Mouse (Mus musculus) testis, adult 2 months (tissue): Measurements from ENCODE around the gene Slc5a10.

Source experiments
- CTCF ChIP-seq: fragments of 200-500 bp; IDR thresholded peaks from 2 replicates; pipeline ENCODE4 v1.5.1; 2012; ENCODE audit warnings: low read depth, mild to moderate bottlenecking, inconsistent platforms, low read length, moderate library complexity; ENCODE audit not compliant: control insufficient read depth, insufficient read depth, insufficient replicate concordance
- POLR2A ChIP-seq: fragments of 200-500 bp; IDR thresholded peaks from 2 replicates; pipeline ENCODE4 v1.6.1; 2012; ENCODE audit warnings: low read depth, mild to moderate bottlenecking, inconsistent platforms, low read length, moderate library complexity; ENCODE audit not compliant: control insufficient read depth

DNA sequence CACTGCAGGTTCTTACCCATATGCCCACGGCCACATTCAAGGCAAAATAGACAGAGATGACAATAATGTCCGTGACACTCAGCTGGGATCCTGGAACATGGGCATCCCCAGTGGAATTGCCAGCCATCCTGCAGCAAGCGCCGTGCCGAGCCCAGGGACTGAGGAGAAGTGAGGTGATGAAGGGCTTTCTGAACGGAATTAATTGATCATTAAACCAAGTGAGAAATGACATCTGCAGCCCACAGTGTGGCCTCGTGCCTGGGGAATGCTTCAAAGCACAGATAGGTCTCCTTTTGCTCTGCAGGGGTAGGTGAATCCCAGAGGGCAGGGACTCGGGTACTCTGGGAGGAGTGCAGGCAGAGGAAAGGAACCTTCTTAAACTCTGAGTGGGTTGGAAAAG is 800 bp downstream of the Slc5a10 start:
- no peak for TF ChIP-seq CTCF
- no peak for TF ChIP-seq POLR2A
